Mouse (Mus musculus) small intestine, adult 2 months (tissue): ENCODE measurements at regions not wholly inside any gene's neighbourhood (a gene's known extent, or its start where the extent isn't known, plus 50 kb on each side); places are given as distances from the start of the nearest gene placed in this dataset.

Experiments used
- H3K27ac ChIP-seq: fragments of 200-500 bp; 2 replicates; pipeline ENCODE4 v1.5.1; 2012; ENCODE audit warnings: low read depth, low read length, control low read depth, inconsistent platforms; ENCODE audit not compliant: insufficient read depth
- H3K27me3 ChIP-seq: fragments of 200-500 bp; 2 replicates; pipeline ENCODE4 v1.6.1; 2012; ENCODE audit warnings: mild to moderate bottlenecking, moderate library complexity, low read length, inconsistent platforms; ENCODE audit not compliant: control insufficient read depth, insufficient read depth
- H3K36me3 ChIP-seq: fragments of 200-500 bp; 2 replicates; pipeline ENCODE4 v1.6.1; 2012; ENCODE audit warnings: mild to moderate bottlenecking, low read length, control low read depth, inconsistent platforms; ENCODE audit not compliant: control insufficient read depth, insufficient read depth
- H3K4me1 ChIP-seq: fragments of 200-500 bp; 2 replicates; pipeline ENCODE4 v1.6.1; 2012; ENCODE audit warnings: low read length, inconsistent platforms, mixed read lengths; ENCODE audit not compliant: control insufficient read depth, insufficient read depth, insufficient read length
- H3K4me3 ChIP-seq: fragments of 200-500 bp; 2 replicates; pipeline ENCODE4 v1.5.1; 2012; ENCODE audit warnings: low read depth, mild to moderate bottlenecking, control low read depth, inconsistent platforms, low read length, moderate library complexity
- CTCF ChIP-seq: fragments of 200-500 bp; IDR thresholded peaks from 2 replicates; pipeline ENCODE4 v1.5.1; 2012; ENCODE audit warnings: low read depth, mild to moderate bottlenecking, control low read depth, inconsistent platforms, low read length, moderate library complexity, mixed read lengths; ENCODE audit not compliant: insufficient replicate concordance, insufficient read length; ENCODE audit errors: extremely low read depth
- POLR2A ChIP-seq: fragments of 200-500 bp; IDR thresholded peaks from 2 replicates; pipeline ENCODE4 v1.6.1; 2012; ENCODE audit warnings: low read depth, mild to moderate bottlenecking, control low read depth, inconsistent platforms, low read length, moderate library complexity
- WGBS: fragments of 180-500 bp; shearing (Covaris S2); methylation state at CpG from one replicate; pipeline ENCODE4 v1.1.7; 2018; 5-methylcytosine and 5-hydroxymethylcytosine counted together

- no peak overlapping the region for H3K27ac ChIP-seq
- WGBS: 84% methylated on average over 5 of the region's 5 CpGs
- TF ChIP-seq POLR2A (no peak), CTCF (no peak)
- no peaks in the 10 kb centered on the region for H3K27me3 ChIP-seq
- no peaks in the 10 kb centered on the region for H3K36me3 ChIP-seq
- 0 out of 2 replicates have a peak, but pooled peaks cover 2% of the 10 kb centered on the region for H3K4me1 ChIP-seq
- no peak overlapping the region for H3K4me3 ChIP-seq
These were observed 891.2 kb upstream of the Lrrc6 start for GRCm38 (mm10) chr15:67391918-67392317.

GRCm38 (mm10) chr15:67388514-67388913 lies 887.8 kb upstream of the Lrrc6 start:
- no peaks in the 10 kb centered on the region for H3K36me3 ChIP-seq
- TF ChIP-seq CTCF (no peak), POLR2A (no peak)
- no peak overlapping the region for H3K27ac ChIP-seq
- 0 out of 2 replicates have a peak, but pooled peaks cover 2% of the 10 kb centered on the region for H3K4me1 ChIP-seq
- WGBS: 46% methylated on average over 8 of the region's 8 CpGs
- H3K27me3 ChIP-seq: no peaks in the 10 kb centered on the region
- no peak overlapping the region for H3K4me3 ChIP-seq

- H3K36me3 ChIP-seq: no peaks in the 10 kb centered on the region
- 0 out of 2 replicates have a peak, but pooled peaks cover 2% of the 10 kb centered on the region for H3K4me1 ChIP-seq
- no peak overlapping the region for H3K4me3 ChIP-seq
- no peak overlapping the region for H3K27ac ChIP-seq
- TF ChIP-seq POLR2A: no peak
- H3K27me3 ChIP-seq: no peaks in the 10 kb centered on the region
These were observed 886.2 kb upstream of the Lrrc6 start for GRCm38 (mm10) chr15:67386896-67387295.

GRCm38 (mm10) chr15:67373599-67373998 lies 872.9 kb upstream of the Lrrc6 start:
- no peak overlapping the region for H3K27ac ChIP-seq
- no peaks in the 10 kb centered on the region for H3K36me3 ChIP-seq
- no peaks in the 10 kb centered on the region for H3K27me3 ChIP-seq
- no peak overlapping the region for H3K4me3 ChIP-seq
- WGBS: 83% methylated on average over 4 of the region's 4 CpGs
- TF ChIP-seq CTCF (no peak), POLR2A (no peak)
- no peaks in the 10 kb centered on the region for H3K4me1 ChIP-seq

- TF ChIP-seq POLR2A (no peak), CTCF (no peak)
- no peak overlapping the region for H3K4me3 ChIP-seq
- H3K27me3 ChIP-seq: no peaks in the 10 kb centered on the region
- no peaks in the 10 kb centered on the region for H3K4me1 ChIP-seq
- WGBS: 78% methylated on average over 8 of the region's 8 CpGs
- no peaks in the 10 kb centered on the region for H3K36me3 ChIP-seq
- no peak overlapping the region for H3K27ac ChIP-seq
These were observed 872.3 kb upstream of the Lrrc6 start for GRCm38 (mm10) chr15:67373030-67373429.

- 66% methylated on average over 4 of the region's 4 CpGs for WGBS
- H3K27me3 ChIP-seq: no peaks in the 10 kb centered on the region
- TF ChIP-seq CTCF (no peak), POLR2A (no peak)
These were observed 863.5 kb upstream of the Lrrc6 start for GRCm38 (mm10) chr15:67364099-67364756.

GRCm38 (mm10) chr15:67361012-67361571 lies 860.4 kb upstream of the Lrrc6 start:
- Histone ChIP-seq H3K36me3 (no peaks in the 10 kb centered on the region), H3K4me3 (no peak overlapping the region), H3K27ac (no peak overlapping the region), H3K4me1 (no peaks in the 10 kb centered on the region), H3K27me3 (no peaks in the 10 kb centered on the region)
- WGBS: 23% methylated on average over 1 of the region's 1 CpGs
- no peak for TF ChIP-seq CTCF
- no peak for TF ChIP-seq POLR2A

More at GRCm38 (mm10) chr15:67364099-67364756, 863.5 kb upstream of the Lrrc6 start:
- H3K36me3 ChIP-seq: no peaks in the 10 kb centered on the region
- no peak overlapping the region for H3K27ac ChIP-seq
- H3K4me1 ChIP-seq: no peaks in the 10 kb centered on the region
- no peak overlapping the region for H3K4me3 ChIP-seq
